20 mouse cellular contexts compared by ENCODE assay signal in genomic region chr2:170263594-170263993, GRCm38 (mm10).
DNase-seq lines count a peak whose midpoint lies in the region; ATAC-seq lines count a peak whose summit lies in the region.
"Had no signal": no experiment of that assay in that cellular context is flagged by ENCODE, and none has a peak within 500 bp of the region (broad histone marks: within the 10 kb centered on the region; RNA-seq: fewer than 3 reads in every experiment).

No protein-coding gene starts in this region.

- WGBS in heart, embryonic 10.5 days: 43% methylated on average over 4 of the region's 4 CpGs
- 48% methylated on average over 4 of the region's 4 CpGs for WGBS in heart, embryonic 12.5 days

- H3K9me3 ChIP-seq in heart, embryonic 10.5 days: no peaks in the 10 kb centered on the region
- H3K9me3 ChIP-seq in heart, embryonic 12.5 days (replicated peaks): 0 out of 2 replicates have a peak, but pooled peaks cover 3% of the 10 kb centered on the region
- H3K9me3 ChIP-seq: embryonic facial prominence, embryonic 15.5 days; heart, embryonic 15.5 days; intestine, embryonic 15.5 days had no signal

- no peak for ATAC-seq in heart, embryonic 12.5 days (ENCODE audit: insufficient number of reproducible peaks, low FRiP score)
- ATAC-seq: forebrain, embryonic 16.5 days; intestine, embryonic 15.5 days had no signal

- no peak overlapping the region for H3K9ac ChIP-seq in heart, embryonic 12.5 days
- H3K9ac ChIP-seq: embryonic facial prominence, embryonic 15.5 days; heart, embryonic 15.5 days; hindbrain, embryonic 14.5 days; intestine, embryonic 15.5 days had no signal

- H3K4me3 ChIP-seq in heart, embryonic 10.5 days: no peak overlapping the region
- H3K4me3 ChIP-seq in heart, embryonic 12.5 days: no peak overlapping the region
- H3K4me3 ChIP-seq: embryonic facial prominence, embryonic 15.5 days; erythroblast, embryonic 14.5 days; heart, embryonic 15.5 days; intestine, embryonic 15.5 days had no signal

- 0 out of 2 replicates have a peak overlapping the region, but pooled peaks have one; percentile 22 for H3K27ac ChIP-seq in heart, embryonic 10.5 days
- H3K27ac ChIP-seq in heart, embryonic 12.5 days (ENCODE audit: poor library complexity, severe bottlenecking): no peak overlapping the region
- H3K27ac ChIP-seq: embryonic facial prominence, embryonic 15.5 days; heart, embryonic 15.5 days; hindbrain, embryonic 14.5 days; intestine, embryonic 15.5 days had no signal

- no peaks in the 10 kb centered on the region for H3K27me3 ChIP-seq in heart, embryonic 10.5 days (ENCODE audit: insufficient read depth, poor library complexity, severe bottlenecking)
- H3K27me3 ChIP-seq in heart, embryonic 12.5 days (replicated peaks): no peaks in the 10 kb centered on the region
- H3K27me3 ChIP-seq: CH12.LX; embryonic facial prominence, embryonic 15.5 days; heart, embryonic 15.5 days; intestine, embryonic 15.5 days had no signal

- H3K36me3 ChIP-seq in heart, embryonic 10.5 days: no peaks in the 10 kb centered on the region
- H3K36me3 ChIP-seq in heart, embryonic 12.5 days: no peaks in the 10 kb centered on the region
- H3K36me3 ChIP-seq: embryonic facial prominence, embryonic 15.5 days; heart, embryonic 15.5 days; intestine, embryonic 15.5 days had no signal

- peaks cover 21% of the 10 kb centered on the region for H3K4me1 ChIP-seq in heart, embryonic 10.5 days
- H3K4me1 ChIP-seq in heart, embryonic 12.5 days (replicated peaks): peaks cover 19% of the 10 kb centered on the region

- peak; percentile 29 to 44 for DNase-seq in adrenal gland, postnatal 36 days
- DNase-seq in adrenal gland, adult 8-10 months: no peak
- no peak for DNase-seq in heart, embryonic 10.5 days (ENCODE audit: low spot score)
- peak; percentile 16 for DNase-seq in adipocyte (ENCODE audit: low spot score)
- DNase-seq in retina, embryonic 14.5 days (ENCODE audit: low spot score): peak; percentile 40
- DNase-seq in frontal cortex, postnatal 10 days (ENCODE audit: low spot score in 2 of 2): no peak
- DNase-seq: cerebellum, adult 11-12 months; cerebellum, adult 9-10 months; cerebellum, postnatal 25 days; gastrocnemius, postnatal 14 days; heart, postnatal 14 days; kidney, adult 18-20 months had no signal

- H3K4me2 ChIP-seq in heart, embryonic 12.5 days: no peak overlapping the region
- H3K4me2 ChIP-seq: embryonic facial prominence, embryonic 15.5 days; heart, embryonic 15.5 days; hindbrain, embryonic 14.5 days; intestine, embryonic 15.5 days had no signal

Comparison
In these comparisons a context has a peak if more than half of its experiments do, and no peak if none do; other contexts are left out.
1. DNase-seq: peak in adrenal gland, postnatal 36 days (2 of 2), adipocyte (single experiment) and retina, embryonic 14.5 days (single experiment); none in adrenal gland, adult 8-10 months (single experiment), heart, embryonic 10.5 days (single experiment) and frontal cortex, postnatal 10 days (0 of 2).